Mouse (Mus musculus): ENCODE results near the gene Nmbr. TPM values are rescaled to one million over a fixed set of nuclear protein-coding genes. Genes with fewer than 3 reads are reported as not detected.

Nmbr gene
- 1.1 TPM in 1 of 4 replicates, not detected in the others for total RNA-seq (2023; ENCODE audit: inconsistent age)

DNA sequence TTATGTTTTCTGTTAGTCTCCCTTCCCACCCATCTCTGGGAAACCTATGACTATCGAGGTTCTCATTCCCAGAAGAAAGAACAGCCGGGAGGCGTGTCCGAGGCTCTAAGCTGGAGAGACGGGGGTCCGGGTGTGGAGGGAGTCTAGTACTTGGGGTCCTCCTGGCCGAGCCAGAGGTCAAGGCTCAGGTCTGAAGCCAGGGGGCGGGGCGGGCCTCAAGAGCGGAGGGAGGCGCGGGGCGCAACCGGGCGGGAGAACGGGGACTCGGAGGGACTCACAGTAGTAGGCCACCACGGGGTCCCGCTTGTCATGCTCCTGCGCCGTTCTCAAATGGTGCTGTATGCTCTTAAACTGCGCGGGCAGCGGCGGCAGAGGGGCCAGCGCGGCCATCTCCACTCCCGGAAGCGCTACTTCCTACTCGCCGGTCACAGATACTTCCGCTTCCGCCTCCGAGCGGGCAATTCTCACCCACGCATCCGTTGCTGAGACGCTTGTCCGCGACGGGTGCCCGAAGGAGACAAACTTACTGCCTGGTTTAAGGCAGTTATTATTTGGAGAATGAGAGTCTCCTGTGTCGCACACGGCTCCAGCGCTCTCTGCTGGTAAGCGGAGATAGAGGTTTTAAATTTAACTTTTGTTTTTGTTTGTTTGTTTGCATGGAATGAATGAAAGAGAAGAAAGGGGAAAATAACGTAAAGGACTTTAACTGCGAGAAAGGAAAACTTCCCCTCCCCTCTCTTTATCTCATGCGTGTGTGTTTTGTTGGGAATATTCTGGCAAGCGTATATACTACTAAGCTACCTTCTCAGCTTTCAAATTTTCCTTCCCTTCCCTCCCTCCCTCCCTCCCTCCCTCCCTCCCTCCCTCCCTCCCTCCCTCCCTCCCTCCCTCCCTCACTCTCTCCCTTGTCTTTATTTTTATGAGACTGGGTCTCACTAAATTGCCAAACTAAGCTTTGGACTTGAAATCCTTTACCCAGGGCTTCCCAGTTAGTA, at the start of gene Nmbr, which contains the start of gene Vta1:
Nmbr (plus strand) TSS at position 520 of the 995 bp plus-strand sequence.
Vta1 (minus strand) TSS at position 489 of the 995 bp plus-strand sequence.

GRCm38 (mm10) chr10:14718114-14718513, 12.7 kb downstream of the Nmbr start, which contains the start of gene Gje1:
TSS of gene Gje1 (minus strand) at chr10:14718214.

Other genes starting within 250 kb of the Nmbr start
- 0.10 to 0.16 TPM in 2 of 4 replicates, not detected in the others for gene Adgrg6, start 159.9 kb upstream of the Nmbr start, total RNA-seq (2023; ENCODE audit: inconsistent age)
- gene Vta1, start within 50 bp of the Nmbr start, total RNA-seq (2023; ENCODE audit: inconsistent age), result 39.5 to 53.7 TPM (median 50.1 TPM) in 4 replicates
- gene Gje1, start 12.6 kb downstream of the Nmbr start, total RNA-seq (2023; ENCODE audit: inconsistent age), result not detected in 4 replicates